Mouse (Mus musculus) spleen, postnatal 36 days (tissue): ENCODE measurements around the gene Smg9.

Experiments used
- DNase-seq, 2 experiments: peaks; one replicate each; pipeline ENCODE4 v3.0.0; 2022; ENCODE audit warnings: low spot score in 2 of 2, mixed read lengths in 1 of 2

Gene Smg9

DNA sequence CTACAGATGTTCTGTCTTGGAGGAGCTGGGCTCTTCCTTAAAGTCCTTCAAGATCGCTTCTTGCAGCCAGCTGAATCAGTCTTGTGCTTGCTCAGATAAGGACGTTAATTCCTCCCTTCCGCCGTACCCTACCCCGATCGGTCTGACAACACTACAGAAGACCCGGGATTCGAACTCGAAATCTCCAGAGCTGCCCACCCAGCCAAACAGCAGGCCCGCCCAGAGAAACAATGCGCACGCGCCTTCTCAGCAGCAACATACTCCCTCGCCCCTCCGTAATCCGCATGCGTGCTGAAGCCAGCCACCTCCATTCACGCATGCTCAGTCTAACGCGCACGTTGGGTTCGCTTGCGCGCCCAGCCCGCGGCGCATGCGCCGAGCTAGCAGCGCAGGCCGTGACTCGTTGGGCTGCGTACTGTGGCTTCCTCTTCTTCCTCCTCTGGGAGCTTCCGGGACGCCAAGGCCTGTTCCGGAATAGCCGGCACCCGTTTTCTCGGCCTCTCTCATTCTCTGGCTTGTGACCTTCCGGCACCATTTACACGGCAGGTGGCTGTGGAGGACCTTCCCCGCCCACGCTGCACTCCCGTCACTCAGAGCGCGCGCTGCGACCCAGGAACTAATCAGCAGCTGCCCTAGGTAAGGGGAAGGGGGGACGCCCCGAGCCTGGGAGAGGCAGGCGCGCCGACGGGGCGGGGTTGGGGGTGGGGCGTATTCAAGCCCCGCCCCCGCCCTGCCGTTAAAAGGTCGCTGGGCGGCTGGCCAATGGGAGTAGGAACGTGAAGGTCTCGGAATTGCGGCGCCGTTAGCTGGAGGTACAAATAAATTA, at the start of gene Smg9:
Gene Smg9 (plus strand): TSS at position 364 of the 826 bp plus-strand sequence.
- peak; percentile 98 for DNase-seq

DNA sequence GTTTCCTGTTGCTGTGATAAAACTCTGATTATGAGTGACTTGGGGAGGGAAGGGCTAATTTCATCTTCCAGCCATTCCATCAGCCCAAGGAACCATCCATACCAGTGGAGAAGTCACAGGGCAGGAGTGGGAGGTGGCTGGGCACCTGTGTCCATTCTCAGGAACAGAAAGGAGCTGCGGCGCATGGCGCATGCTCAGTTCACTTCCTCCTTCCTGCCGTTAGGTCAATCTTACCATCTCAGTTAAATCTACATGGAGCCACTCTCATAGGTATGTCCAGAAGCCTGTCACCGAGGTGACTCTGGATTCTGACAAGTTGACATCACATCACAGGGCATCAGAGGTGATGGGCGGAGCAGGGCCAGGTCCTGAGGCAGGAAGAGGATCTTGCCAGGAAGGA, 43.8 kb upstream of the Smg9 start:
- no peak for DNase-seq

DNA sequence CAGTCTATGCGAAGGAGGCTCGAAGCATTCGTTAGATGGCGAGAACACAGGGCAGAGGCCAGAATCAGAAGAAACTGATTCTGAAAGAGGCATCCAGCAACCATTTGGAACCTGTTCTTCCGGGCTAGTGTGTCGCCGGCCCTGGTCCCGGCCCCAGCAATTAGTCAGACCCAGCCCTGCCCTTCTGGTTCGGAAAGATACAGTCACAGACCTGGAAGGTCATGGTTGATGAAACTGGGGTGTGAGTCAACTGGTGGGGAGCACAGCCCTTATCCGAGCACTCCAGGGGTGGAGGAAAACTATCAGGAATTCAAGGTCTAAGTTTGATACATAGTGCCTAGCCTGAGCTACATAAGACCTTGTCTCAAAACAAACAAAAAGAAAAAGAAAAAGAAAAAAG, 43.3 kb upstream of the Smg9 start:
- DNase-seq: no peak

DNA sequence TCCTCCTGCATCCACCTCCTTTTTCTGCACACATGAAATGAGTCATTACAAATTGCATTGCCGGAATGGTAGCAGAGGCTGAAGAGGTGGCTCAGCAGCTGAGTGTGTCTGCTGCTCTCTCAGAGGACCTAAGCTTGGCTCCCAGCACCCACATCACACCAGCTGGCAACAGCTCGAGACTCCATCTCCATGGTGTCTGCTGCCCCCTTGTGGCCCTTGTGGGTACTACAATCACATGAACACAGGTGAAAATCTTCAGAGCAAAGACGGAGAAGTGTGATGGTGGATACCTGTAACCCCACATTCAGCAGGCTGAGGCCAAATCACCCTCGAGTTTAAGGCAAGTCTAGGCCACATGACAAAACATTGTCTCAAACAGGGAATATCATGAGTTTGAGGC, 41.5 kb upstream of the Smg9 start:
- DNase-seq: no peak

DNA sequence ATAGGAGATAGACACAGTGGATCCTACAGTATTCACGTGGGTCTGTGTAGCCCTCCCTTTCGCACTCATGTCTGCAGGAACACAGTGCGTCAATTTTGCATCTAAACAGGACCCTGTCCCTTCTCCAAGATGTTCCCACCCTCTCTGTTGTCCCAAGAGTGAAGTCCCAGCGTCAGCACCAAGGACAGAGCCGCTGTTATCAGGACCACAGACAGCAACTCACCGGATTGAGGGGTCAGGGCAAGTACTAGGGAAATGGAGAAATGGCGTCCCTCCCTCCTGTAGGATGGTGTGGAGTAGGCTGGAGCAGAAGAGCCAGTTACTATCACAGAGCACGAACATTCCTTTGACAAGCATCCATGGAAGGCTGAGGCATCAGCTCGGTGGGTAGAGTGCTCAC, 40.1 kb upstream of the Smg9 start:
- DNase-seq: no peak

- no peak for DNase-seq
Observed at GRCm38 (mm10) chr7:24361001-24361400, 38.4 kb upstream of the Smg9 start.

DNA sequence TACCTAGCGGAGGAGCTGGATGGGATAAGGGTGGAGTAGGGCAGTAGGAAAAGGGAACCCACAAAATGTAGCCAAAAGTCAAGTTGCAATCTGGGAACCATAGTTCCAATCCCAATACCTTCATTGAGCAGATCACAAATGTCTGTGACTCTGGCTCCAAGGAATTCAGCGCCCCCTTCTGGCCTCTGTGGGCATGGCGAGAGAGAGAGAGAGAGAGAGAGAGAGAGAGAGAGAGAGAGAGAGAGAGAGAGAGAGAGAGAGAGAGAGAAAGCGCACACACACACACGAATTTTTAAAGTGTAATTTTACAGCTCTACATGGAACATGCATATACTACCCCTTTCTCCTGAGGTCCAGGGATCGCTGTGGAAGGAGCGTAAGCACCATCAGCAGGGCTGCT, 36.2 kb upstream of the Smg9 start:
- DNase-seq: no peak

GRCm38 (mm10) chr7:24364827-24365226, 34.6 kb upstream of the Smg9 start:
- DNase-seq: peak; percentile 75 to 82

- no peak for DNase-seq
Observed at GRCm38 (mm10) chr7:24365258-24366014, 34.0 kb upstream of the Smg9 start.

GRCm38 (mm10) chr7:24366716-24367632, 32.4 kb upstream of the Smg9 start:
- DNase-seq: peak in 1 of 2 experiments; percentile 52

GRCm38 (mm10) chr7:24368226-24368625, 31.2 kb upstream of the Smg9 start:
- DNase-seq: no peak

DNA sequence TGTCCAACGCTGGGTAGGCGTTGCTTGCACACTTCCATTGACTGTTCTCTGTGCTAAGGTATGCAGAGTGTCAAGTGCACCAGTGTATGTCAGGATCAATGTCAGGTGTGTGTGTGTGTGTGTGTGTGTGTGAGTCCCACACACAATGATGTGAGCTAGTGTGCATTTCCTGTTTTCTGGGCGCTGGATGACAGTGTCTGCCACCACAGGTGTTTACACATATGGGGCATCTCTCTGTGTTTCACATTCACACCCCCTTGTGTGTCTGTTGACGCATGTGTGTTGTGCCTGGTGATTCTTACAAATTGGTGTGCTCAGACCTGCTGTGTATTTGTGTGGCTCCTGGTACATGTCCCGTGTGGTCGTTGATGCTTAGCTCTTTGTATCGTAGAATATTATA, 30.5 kb upstream of the Smg9 start:
- DNase-seq: no peak

DNA sequence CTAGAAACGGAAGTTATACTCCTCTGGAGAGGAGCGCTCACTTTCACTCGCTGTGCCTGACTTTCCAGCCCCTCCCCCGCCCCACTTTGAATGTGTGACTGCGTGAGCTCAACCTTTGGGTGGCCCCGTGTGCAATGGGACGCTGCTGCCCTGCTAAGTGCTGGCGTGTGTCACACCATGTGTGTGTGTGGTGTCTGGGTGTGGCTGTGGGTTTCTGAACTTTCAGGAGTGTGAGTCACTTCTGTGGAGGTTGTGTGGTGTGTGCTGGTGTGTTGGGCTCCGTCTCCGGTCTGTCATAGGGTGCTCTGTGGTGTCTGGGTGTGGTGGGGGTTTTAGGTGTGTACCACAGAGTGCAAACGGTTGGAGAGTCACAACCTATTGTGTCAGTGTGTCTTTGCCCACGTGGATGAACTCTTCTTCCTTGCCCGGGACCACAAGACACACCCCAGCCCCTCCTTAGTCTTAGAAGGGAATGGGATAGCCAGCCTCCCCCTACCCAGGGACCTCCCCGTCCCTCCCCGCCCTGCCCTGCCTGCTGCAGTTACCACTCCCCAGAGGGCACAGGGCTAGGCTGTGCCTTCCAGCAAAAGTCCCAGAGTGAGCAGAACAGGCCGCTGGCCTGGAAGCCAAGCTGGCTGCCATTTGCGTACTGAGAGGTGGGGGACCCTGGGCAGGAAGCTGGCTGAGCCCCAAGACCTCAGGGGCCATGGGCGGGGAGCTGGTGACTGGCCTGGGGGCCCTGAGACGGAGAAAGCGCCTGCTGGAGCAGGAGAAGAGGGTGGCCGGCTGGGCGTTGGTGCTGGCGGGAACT, 29.5 kb upstream of the Smg9 start, which contains the start of gene Kcnn4:
Gene Kcnn4 (plus strand): TSS at position 533 of the 811 bp plus-strand sequence.
- DNase-seq: peak; percentile 63 to 75

DNA sequence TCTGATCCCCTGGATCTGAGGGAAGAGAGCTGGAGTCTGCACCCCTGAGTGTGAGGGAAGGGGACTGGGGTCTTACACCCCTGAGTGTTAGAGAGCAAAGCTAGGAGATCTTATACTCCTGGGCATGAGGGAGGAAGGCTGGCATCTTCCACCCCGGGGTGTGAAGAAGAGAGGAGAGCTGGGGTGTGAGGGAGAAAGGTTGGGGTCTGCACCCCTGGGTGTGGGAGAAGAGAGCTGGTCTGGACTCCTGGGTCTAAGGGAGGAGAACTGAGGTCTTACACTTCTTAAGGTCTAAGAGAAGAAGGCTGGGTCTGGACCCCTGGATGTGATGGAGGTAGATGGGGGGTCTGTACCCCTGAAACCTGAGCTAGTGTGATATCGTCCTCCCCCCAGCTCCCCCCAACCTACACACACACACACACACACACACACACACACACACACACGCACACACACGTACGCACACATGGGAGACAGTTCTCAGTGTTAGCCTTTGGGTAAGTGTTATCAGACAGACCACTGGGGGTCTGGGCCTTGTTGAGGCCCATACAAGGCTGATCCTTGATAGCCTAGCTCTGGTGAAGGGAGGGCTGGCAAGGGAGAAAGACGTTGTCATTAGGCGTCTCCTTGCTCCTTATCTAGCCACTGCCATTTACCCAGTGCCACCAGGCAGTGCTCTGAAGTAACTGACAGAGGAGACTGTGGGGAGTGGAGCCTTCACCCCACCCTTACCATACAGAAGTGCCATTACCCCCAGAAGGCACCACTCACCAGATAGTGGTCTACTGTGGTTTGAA, 28.2 kb upstream of the Smg9 start:
- peak; percentile 62 to 76 for DNase-seq

DNA sequence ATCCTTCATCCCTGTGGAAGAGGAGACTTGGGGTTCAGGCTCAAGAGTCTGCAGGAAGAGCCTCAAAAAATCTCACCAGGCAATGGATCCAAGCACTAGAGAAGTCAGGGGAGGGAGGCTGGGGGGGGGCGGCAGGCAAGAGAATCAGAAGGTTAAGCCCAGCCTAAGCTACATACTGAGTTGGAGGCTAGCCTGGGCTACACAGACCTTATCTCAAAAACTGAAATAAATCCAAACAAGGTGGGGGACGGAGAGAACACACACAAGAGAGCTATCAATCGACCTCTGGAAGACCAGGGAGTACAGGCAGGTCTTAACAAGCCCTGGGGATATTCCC, 27.6 kb upstream of the Smg9 start:
- DNase-seq: no peak

GRCm38 (mm10) chr7:24372300-24372699, 27.1 kb upstream of the Smg9 start:
- peak; percentile 54 to 60 for DNase-seq

DNA sequence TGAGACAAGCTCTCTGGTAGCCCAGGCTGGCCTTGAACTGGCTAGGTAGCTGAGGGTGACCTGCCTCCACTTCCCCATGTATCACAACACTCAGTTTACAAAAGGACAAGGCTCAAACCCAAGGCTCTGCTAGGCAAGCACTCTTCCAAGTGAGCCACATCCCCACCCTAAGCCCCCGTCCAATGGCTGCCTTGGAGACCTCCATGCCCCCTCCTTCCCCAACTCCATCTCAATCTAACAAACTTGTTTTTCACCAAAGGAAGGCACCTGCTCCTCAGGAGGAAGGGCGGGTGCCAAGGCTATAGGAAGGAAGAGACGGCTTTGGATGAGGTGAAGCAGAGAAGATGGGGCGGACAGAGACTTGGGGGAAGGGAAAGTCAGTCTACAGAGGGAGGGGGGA, 26.6 kb upstream of the Smg9 start:
- DNase-seq: no peak

- DNase-seq: peak; percentile 80 to 81
Observed at GRCm38 (mm10) chr7:24373538-24374379, 25.7 kb upstream of the Smg9 start.

- no peak for DNase-seq
Observed at GRCm38 (mm10) chr7:24376456-24376855, 23.0 kb upstream of the Smg9 start.
